Mouse (Mus musculus) embryonic facial prominence, embryonic 10.5 days (tissue): ENCODE data around the gene Sema7a. TPM values are rescaled to one million over a fixed set of nuclear protein-coding genes. Genes with fewer than 3 reads are reported as not detected.

ENCODE experiments used
- DNase-seq: peaks from one replicate; pipeline ENCODE4 v3.0.0-alpha.2; 2017; ENCODE audit warnings: low spot score
- H3K27ac ChIP-seq: fragments of 300-500 bp; sonication (generic); replicated peaks from 2 replicates; pipeline ENCODE4 v1.5.1; 2016; ENCODE audit warnings: mild to moderate bottlenecking
- H3K27me3 ChIP-seq: fragments of 300-500 bp; sonication (generic); replicated peaks from 2 replicates; pipeline ENCODE4 v1.6.1; 2016; ENCODE audit warnings: low read depth, mild to moderate bottlenecking; ENCODE audit not compliant: poor library complexity, severe bottlenecking
- H3K36me3 ChIP-seq: fragments of 300-500 bp; sonication (generic); replicated peaks from 2 replicates; pipeline ENCODE4 v1.6.1; 2016; ENCODE audit warnings: mild to moderate bottlenecking, moderate library complexity
- H3K4me1 ChIP-seq: fragments of 300-500 bp; sonication (generic); 2 replicates; pipeline ENCODE4 v1.6.1; 2016
- H3K4me3 ChIP-seq: fragments of 300-500 bp; sonication (generic); 2 replicates; pipeline ENCODE4 v1.5.1; 2016; ENCODE audit warnings: mild to moderate bottlenecking, moderate library complexity
- H3K9me3 ChIP-seq: fragments of 300-500 bp; sonication (generic); 2 replicates; pipeline ENCODE4 v1.6.1; 2016; ENCODE audit warnings: mild to moderate bottlenecking
- WGBS: fragments of 180-500 bp; shearing (Covaris S2); methylation state at CpG from one replicate; pipeline ENCODE4 v1.1.7; 2016; 5-methylcytosine and 5-hydroxymethylcytosine counted together
- polyA plus RNA-seq: library from polyadenylated mRNA; unstranded; fragments of >200 nt; fragmentation: Nextera tagmentation; extraction: Ambion mirVana; gene quantifications from 2 replicates; pipeline ENCODE4 v1.2.1, GENCODE M21; 2016

The Sema7a gene
- polyA plus RNA-seq, 1 experiment from 2014 or later: 0.25 TPM

DNA sequence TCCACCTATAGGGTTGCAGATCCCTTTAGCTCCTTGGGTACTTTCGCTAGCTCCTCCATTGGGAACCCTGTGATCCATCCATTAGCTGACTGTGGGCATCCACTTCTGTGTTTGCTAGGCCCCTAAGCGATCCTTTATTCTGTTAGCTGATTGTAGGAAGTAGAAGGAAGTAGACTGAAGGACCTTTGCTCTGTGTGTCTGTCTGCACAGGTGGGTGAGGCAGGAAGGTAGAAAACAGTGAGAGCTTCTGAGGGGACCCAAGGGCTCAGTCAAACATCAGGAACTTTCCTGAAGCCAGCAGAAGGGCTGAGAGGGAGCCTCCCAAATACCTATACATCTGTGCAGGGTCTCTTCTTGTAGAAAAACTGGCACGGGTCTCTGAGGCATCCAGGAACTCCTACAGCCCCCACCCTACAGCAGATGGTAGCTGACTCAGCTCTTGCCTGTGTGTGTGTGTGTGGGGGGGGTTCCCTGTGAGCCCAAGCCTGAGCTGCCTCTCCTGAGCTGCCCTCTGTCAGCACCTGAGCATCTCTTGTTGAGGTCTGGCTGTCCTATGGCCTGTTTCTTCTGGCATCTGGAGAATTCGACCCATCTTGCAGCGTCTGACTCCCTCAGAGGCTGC lies 35.4 kb downstream of the Sema7a start:
- Histone ChIP-seq H3K4me1 (peaks cover 23% of the 10 kb centered on the region), H3K27me3 (no peaks in the 10 kb centered on the region), H3K27ac (no peak overlapping the region), H3K4me3 (no peak overlapping the region), H3K9me3 (0 out of 2 replicates have a peak, but pooled peaks cover 2% of the 10 kb centered on the region), H3K36me3 (no peaks in the 10 kb centered on the region)
- DNase-seq: no peak
- 86% methylated on average over 5 of the region's 5 CpGs for WGBS

DNA sequence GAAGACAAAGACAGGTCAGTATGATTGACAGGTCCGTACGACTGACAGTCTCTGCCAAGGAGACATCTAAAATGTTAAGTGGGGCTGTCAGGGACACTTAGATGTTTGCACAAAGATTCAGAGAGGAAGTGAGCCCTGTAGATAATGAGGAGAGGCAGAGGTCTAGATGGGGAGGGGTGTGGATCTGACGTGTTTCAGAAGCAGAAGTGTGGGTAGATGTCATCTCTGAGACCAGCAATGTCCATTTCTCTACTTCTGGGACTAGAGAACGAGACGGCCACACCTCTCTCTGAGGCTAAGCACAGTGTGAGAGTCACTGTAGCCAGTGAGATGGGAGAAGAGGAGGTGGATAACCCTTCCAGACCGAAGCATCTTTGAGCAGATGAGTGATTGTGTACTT lies 38.1 kb downstream of the Sema7a start:
- Histone ChIP-seq H3K4me3 (no peak overlapping the region), H3K27ac (no peak overlapping the region), H3K4me1 (peaks cover 7% of the 10 kb centered on the region), H3K36me3 (no peaks in the 10 kb centered on the region), H3K9me3 (0 out of 2 replicates have a peak, but pooled peaks cover 2% of the 10 kb centered on the region), H3K27me3 (no peaks in the 10 kb centered on the region)
- 82% methylated on average over 6 of the region's 6 CpGs for WGBS
- DNase-seq: no peak

DNA sequence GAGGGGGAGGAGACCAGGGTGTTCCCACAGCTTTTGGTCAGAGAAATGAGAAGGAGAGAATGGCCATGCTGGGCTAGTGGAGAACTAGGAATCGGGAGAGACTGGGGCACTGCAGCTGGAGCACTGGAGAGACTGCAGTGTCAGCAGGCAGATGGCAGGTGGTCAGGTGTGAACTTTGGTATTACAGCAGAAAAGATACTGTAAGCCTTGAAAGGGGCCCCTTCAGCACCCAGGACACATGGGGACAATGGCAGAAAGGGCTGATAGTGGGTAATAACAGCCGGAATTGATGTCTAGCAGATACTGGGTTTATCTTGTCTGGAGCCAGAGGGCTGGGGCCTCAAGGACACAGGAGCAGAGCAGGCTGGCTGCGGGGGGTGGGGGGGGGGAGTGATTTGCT lies 38.9 kb downstream of the Sema7a start:
- 71% methylated on average over 3 of the region's 3 CpGs for WGBS
- H3K27ac ChIP-seq: no peak overlapping the region
- DNase-seq: no peak
- H3K27me3 ChIP-seq: no peaks in the 10 kb centered on the region
- no peak overlapping the region for H3K4me3 ChIP-seq
- H3K4me1 ChIP-seq: no peaks in the 10 kb centered on the region; the same call in 1 of the 2 replicates
- H3K9me3 ChIP-seq: 0 out of 2 replicates have a peak, but pooled peaks cover 2% of the 10 kb centered on the region
- no peaks in the 10 kb centered on the region for H3K36me3 ChIP-seq

DNA sequence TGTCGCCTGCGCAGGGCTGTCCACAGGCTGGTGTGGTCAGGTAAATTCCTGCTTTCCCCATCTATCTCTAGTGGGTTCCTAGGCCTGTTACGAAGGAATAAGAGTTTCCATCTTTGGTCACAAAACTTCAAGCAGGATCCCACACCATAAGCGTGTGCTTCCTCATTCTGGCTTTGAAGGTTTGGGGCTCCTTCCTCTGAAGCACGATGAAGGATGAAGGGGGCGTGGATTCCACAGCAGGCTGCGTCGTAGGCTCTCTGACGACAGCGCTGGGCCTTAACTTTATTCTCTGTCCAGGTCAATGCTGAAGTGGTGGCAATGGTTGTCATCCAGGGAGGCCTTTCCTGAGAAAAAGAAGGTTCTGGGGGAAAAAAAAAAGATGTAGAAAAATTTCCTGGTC lies 40.7 kb downstream of the Sema7a start:
- no peaks in the 10 kb centered on the region for H3K27me3 ChIP-seq
- DNase-seq: no peak
- H3K36me3 ChIP-seq: no peaks in the 10 kb centered on the region
- 0 out of 2 replicates have a peak, but pooled peaks cover 2% of the 10 kb centered on the region for H3K9me3 ChIP-seq
- H3K4me3 ChIP-seq: no peak overlapping the region
- WGBS: 86% methylated on average over 10 of the region's 10 CpGs
- no peaks in the 10 kb centered on the region for H3K4me1 ChIP-seq
- no peak overlapping the region for H3K27ac ChIP-seq

DNA sequence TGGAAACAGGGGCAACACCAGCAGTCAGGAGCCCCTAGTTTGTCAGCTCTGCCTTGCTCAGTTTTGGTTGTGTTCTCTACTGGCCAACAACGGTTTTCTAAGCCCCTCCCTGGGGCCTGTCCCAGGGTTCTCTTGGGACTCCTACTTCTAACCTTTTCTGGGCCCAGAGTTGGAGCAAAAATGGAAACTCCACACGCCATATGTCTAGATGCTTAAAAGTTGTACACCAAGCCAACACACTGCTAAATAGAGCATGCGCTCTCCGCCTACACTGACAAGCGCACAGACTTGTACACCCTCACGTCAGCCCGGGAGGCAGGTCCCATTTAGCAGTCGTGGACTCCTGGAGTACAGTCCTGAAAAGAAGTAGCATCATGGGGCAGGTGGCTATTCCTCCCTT lies 45.4 kb downstream of the Sema7a start:
- no peak for DNase-seq
- 93% methylated on average over 8 of the region's 8 CpGs for WGBS
- H3K4me1 ChIP-seq: no peaks in the 10 kb centered on the region
- H3K27me3 ChIP-seq: peaks cover 17% of the 10 kb centered on the region; the same call in 1 of the 2 replicates
- H3K9me3 ChIP-seq: no peaks in the 10 kb centered on the region
- no peak overlapping the region for H3K4me3 ChIP-seq
- no peak overlapping the region for H3K27ac ChIP-seq
- H3K36me3 ChIP-seq: no peaks in the 10 kb centered on the region

DNA sequence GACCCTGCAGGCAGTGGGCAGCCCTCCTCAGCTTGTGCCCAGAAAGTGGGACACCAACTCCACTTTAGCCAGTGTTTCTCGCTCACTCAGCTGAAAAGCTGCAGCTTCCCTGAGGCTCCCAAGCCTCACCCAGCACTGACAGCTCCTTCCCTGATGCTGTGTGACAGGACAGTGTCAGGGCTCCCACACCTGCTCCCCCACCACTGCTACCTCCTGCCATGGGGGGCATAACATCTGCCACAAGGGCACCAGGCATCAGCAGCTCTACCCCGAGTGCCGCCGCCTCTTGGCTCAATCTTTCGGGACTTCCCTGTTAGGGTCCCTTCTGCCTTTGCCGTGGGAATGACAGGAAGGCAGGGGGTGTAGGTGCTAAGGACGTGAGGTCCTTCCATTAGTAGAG lies 46.4 kb downstream of the Sema7a start:
- DNase-seq: no peak
- Histone ChIP-seq H3K9me3 (no peaks in the 10 kb centered on the region), H3K4me3 (no peak overlapping the region), H3K4me1 (no peaks in the 10 kb centered on the region), H3K36me3 (no peaks in the 10 kb centered on the region), H3K27ac (no peak overlapping the region), H3K27me3 (peaks cover 17% of the 10 kb centered on the region; the same call in 1 of the 2 replicates)
- WGBS: 75% methylated on average over 7 of the region's 7 CpGs

DNA sequence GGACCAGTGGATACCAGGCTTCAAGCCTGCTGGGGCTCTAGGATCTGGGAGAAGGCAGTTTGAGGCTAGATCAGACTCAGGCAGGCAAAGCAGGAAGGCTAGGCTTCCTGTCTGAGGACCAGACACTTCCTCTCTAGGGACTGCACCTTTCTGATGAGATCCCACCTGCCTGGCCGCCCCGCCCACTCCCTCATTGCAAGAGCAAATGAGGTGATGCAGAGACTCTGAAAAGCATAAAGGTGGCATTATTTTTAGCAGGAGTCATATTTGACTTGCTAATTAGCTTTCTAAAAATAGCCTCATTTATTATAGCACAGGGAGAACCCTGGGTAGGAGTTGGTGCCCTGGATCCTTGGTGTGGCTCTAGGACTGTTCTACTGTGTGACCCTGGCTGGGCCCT lies 48.2 kb downstream of the Sema7a start:
- WGBS: 84% methylated on average over 2 of the region's 2 CpGs
- H3K27me3 ChIP-seq: peaks cover 17% of the 10 kb centered on the region
- DNase-seq: no peak
- H3K36me3 ChIP-seq: no peaks in the 10 kb centered on the region
- no peak overlapping the region for H3K27ac ChIP-seq
- H3K4me1 ChIP-seq: peaks cover 8% of the 10 kb centered on the region
- H3K4me3 ChIP-seq: no peak overlapping the region
- no peaks in the 10 kb centered on the region for H3K9me3 ChIP-seq

DNA sequence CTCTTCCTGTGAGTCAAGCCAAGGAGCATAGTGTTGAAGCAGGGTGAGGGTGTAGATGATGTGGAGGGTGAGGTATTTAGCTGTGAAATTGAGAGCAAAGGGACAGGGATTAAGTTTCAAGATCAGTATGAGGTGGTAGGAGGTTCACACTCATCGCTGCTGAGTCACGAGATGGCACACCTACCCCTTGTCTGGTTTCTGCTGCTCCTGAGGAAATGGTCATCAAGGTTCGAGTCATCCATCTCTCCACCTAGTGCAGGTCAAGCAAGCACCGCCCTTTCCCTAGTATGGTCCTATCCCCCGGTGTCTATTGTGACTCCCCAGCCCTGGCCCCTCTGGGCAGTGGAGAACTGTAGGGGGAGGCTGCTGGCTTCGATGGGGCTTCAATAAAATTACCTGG lies 49.4 kb downstream of the Sema7a start:
- Histone ChIP-seq H3K4me1 (peaks cover 21% of the 10 kb centered on the region), H3K9me3 (no peaks in the 10 kb centered on the region), H3K4me3 (no peak overlapping the region), H3K36me3 (no peaks in the 10 kb centered on the region), H3K27ac (no peak overlapping the region), H3K27me3 (peaks cover 17% of the 10 kb centered on the region)
- 85% methylated on average over 6 of the region's 6 CpGs for WGBS
- no peak for DNase-seq

DNA sequence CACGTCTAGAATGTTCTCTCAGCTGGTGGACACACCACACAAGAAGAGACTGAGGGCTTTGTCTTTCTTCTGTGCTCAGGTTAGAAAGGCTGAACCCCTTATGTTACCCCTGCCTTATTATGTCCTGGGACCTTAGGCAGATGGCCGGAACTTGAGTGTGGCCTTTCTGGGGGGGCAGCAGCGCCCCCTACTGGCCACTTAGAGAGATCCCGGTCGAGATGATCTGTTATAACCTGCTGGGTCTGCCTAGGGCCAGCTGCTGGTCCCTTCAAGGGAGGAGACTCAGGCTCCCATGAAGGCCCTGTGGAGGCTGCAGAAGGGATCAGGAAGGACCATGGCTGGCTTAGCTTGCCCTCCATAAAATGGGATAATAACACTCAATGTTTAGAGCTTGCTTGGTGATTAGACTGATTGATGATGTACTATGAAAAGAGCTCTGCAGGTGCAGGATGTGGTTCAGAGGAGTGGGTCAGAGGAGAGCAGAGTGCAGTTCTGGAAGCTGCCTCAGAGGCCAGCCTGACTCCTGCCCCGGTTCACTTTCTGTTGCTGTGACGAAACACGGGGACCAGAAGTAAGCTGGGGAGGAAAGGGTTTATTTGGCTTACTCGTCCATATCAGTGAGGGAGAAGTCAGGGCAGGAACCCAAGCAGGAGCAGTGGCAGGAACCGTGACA lies 50.7 kb downstream of the Sema7a start:
- Histone ChIP-seq H3K9me3 (no peaks in the 10 kb centered on the region), H3K27me3 (peaks cover 21% of the 10 kb centered on the region), H3K36me3 (no peaks in the 10 kb centered on the region), H3K4me3 (no peak overlapping the region), H3K27ac (no peak overlapping the region), H3K4me1 (peaks cover 25% of the 10 kb centered on the region)
- peak; percentile 60 for DNase-seq
- whole genome bisulfite sequencing: 42% methylated on average over 10 of the region's 10 CpGs

DNA sequence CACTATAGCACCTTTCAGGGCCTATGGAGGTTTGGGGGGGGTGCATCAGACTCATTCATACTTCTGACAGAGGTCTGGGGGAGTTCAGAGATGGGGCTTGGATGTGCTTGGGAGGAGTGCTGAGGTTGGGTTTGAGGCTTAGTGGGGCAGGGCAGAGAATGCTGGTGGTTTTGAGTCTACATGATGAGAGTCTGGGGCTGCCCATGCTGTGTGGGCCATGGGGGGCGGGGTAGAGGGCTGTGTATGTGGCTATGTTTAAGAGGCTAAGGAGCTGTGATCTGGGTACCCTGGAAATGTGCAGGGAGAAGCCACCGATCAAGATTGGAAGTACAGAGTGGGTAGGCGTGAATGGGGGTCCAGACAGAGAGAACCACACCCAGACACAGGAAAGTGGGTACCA lies 52.1 kb downstream of the Sema7a start:
- Histone ChIP-seq H3K4me1 (peaks cover 25% of the 10 kb centered on the region), H3K9me3 (no peaks in the 10 kb centered on the region), H3K27ac (no peak overlapping the region), H3K36me3 (no peaks in the 10 kb centered on the region), H3K27me3 (peaks cover 32% of the 10 kb centered on the region), H3K4me3 (no peak overlapping the region)
- DNase-seq: no peak
- 90% methylated on average over 3 of the region's 3 CpGs for WGBS

DNA sequence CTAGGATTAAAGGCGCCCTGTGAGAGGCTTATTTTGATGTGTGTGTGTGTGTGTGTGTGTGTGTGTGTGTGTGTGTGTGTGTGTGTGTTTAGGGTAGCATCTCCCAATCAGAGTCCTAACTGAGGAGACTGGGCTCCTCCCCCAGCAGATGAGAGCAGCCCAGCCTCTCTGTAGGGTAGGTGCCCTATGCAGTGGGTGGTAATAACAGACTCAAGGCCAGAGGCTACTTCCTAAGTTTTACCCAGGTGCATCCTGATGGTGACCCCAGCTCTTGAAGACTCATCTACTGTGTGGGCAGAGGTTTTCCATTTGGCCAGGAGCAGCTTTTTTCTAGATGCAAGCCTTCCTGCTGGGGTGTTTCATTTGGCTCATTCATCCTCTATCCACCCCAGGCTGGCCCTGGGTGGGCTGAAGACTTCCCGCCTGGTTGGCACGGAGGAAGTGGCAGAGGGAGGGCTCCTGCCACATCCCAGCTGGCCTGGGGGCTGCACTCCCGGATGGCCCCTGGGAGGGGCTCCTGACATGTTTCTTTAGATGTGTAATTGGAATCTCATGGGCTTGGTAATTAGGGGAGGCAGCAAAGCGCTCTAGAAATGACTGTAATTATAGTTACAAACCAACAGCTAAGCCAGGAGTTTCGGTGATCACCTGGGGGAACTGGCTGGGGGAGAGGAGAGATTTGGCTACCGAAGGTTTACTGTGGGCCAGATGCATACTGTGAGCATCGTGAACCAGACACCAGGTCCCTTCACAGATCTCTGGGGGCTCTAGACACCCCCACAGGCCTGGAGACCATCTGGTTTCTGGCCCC lies 53.1 kb downstream of the Sema7a start:
- H3K4me3 ChIP-seq: no peak overlapping the region
- DNase-seq: peak; percentile 35
- WGBS: 40% methylated on average over 8 of the region's 8 CpGs
- no peaks in the 10 kb centered on the region for H3K36me3 ChIP-seq
- H3K27ac ChIP-seq: no peak overlapping the region
- no peaks in the 10 kb centered on the region for H3K9me3 ChIP-seq
- H3K4me1 ChIP-seq: peaks cover 31% of the 10 kb centered on the region
- H3K27me3 ChIP-seq: peaks cover 36% of the 10 kb centered on the region

DNA sequence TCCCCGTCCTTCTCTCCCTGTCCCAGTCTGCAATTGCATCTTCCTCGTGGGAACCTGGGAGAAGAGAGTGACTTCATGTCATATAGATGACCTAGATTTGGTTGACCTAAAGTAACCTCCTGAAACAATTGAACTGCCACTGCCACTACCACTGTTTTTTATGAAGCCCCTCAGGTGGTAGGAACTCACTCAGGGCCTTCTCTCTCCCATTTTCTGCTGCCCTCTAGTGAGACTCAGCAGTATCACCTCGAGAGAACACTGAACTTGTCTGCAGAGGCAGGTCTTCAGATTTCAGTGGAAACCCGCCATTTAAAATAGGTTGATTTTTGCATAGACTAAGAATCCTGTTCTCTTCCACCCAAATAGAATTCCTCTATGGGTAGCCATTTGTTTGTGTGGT lies 55.4 kb downstream of the Sema7a start:
- Histone ChIP-seq H3K27ac (no peak overlapping the region), H3K36me3 (no peaks in the 10 kb centered on the region), H3K4me3 (no peak overlapping the region), H3K9me3 (no peaks in the 10 kb centered on the region), H3K4me1 (peaks cover 34% of the 10 kb centered on the region), H3K27me3 (peaks cover 46% of the 10 kb centered on the region)
- WGBS: 34% methylated on average over 4 of the region's 4 CpGs
- DNase-seq: peak; percentile 54
